Mouse (Mus musculus): ENCODE results near the gene Gm13871. TPM values are rescaled to one million over a fixed set of nuclear protein-coding genes. Genes with fewer than 3 reads are reported as not detected.
"Not testable (repeated sequence)": the region's sequence is repeated elsewhere in the genome, so short reads cannot be mapped to it uniquely, and the experiment has no call there.

Gene Gm13871
- not detected in 2 replicates for polyA plus RNA-seq (2012; rRNA removed)

DNA sequence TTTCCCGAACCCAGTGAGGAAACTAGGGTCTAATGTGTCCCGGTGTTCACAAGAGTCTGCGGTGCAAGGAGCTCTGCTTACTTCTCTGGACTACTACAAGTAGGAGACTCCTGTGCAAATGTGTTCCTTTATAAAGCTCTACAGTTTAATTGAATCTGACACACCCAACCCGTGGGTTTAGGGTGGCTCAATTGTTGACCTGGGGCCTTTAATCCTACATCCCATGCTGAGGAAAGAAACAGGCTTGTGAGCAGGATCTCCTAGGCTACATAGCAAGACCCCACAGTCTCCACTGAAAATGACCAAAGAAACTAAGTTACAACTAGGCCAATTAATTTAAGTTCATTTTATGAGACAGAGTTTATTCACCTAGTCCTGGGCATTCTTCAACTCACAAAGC lies at the start of gene Gm13871:
Gm13871 (minus strand) TSS at position 101 of the 400 bp plus-strand sequence.
- no CpG with 5 or more reads among the region's 4 CpGs for WGBS
- H3K27ac ChIP-seq (ENCODE audit: insufficient read depth, low read length); H3K27me3 ChIP-seq (ENCODE audit: control insufficient read depth, insufficient read depth, low read length); H3K4me3 ChIP-seq (replicated peaks; ENCODE audit: insufficient read depth, low read depth, low read length); H3K4me1 ChIP-seq (ENCODE audit: control insufficient read depth, insufficient read depth, low read length); DNase-seq: not testable (repeated sequence)

DNA sequence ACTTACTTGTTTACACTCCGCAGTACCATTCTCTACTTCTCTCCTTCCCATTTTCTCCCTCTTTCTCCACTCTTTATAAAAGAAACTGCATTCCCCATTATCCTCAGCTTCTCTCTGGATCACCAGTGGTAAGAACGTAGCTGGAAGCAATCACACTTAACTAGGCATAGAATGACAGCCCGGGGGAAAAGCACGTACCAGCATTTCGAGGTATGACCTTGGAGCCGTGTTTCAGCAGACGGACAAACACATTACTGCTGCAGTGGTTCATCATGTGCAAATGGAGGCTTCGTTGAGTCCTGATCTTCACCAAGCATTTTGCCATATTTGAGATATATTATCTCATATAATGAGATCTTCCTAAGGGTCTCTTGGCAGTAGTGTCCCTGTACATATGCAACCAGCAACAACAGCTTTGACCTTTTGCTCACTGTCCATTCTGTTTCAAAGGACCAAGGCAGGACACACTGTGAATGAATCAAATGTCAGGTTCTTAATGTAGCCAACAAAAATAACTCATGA lies 44.7 kb upstream of the Gm13871 start, which contains the start of gene 2310002L09Rik:
2310002L09Rik (minus strand) TSS at position 472 of the 522 bp plus-strand sequence.
- Histone ChIP-seq H3K4me3 (replicated peaks; ENCODE audit: insufficient read depth, low read depth, low read length) (no peak within 1 kb of the TSS), H3K27ac (ENCODE audit: insufficient read depth, low read length) (no peak within 1 kb of the TSS), H3K4me1 (ENCODE audit: control insufficient read depth, insufficient read depth, low read length) (no peaks in the 10 kb centered on the region), H3K27me3 (ENCODE audit: control insufficient read depth, insufficient read depth, low read length) (no peaks in the 10 kb centered on the region)
- no peak for DNase-seq
- no peak for TF ChIP-seq CTCF (IDR thresholded peaks at IDR 0.05; ENCODE audit: borderline replicate concordance, insufficient read depth, low read depth, low read length)
- TF ChIP-seq POLR2A (IDR thresholded peaks at IDR 0.05; ENCODE audit: borderline replicate concordance, insufficient read depth, low read length) = no peak
- WGBS = 85% methylated on average over 8 of the region's 8 CpGs

DNA sequence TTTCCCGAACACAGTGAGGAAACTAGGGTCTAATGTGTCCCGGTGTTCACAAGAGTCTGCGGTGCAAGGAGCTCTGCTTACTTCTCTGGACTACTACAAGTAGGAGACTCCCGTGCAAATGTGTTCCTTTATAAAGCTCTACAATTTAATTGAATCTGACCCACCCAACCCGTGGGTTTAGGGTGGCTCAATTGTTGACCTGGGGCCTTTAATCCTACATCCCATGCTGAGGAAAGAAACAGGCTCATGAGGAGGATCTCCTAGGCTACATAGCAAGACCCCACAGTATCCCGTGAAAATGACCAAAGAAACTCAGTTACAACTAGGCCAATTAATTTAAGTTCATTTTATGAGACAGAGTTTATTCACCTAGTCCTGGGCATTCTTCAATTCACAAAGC lies 14.9 kb upstream of the Gm13871 start, which contains the start of gene Gm11756:
Gm11756 (minus strand) TSS at position 101 of the 400 bp plus-strand sequence.
- H3K4me1 ChIP-seq (ENCODE audit: control insufficient read depth, insufficient read depth, low read length); DNase-seq: not testable (repeated sequence)
- 87% methylated on average over 6 of the region's 6 CpGs for WGBS

DNA sequence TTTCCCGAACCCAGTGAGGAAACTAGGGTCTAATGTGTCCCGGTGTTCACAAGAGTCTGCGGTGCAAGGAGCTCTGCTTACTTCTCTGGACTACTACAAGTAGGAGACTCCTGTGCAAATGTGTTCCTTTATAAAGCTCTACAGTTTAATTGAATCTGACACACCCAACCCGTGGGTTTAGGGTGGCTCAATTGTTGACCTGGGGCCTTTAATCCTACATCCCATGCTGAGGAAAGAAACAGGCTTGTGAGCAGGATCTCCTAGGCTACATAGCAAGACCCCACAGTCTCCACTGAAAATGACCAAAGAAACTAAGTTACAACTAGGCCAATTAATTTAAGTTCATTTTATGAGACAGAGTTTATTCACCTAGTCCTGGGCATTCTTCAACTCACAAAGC lies 14.7 kb downstream of the Gm13871 start, which contains the start of gene Gm11757:
Gm11757 (minus strand) TSS at position 101 of the 400 bp plus-strand sequence.
- no CpG with 5 or more reads among the region's 4 CpGs for WGBS
- H3K4me1 ChIP-seq (ENCODE audit: control insufficient read depth, insufficient read depth, low read length); H3K27ac ChIP-seq (ENCODE audit: insufficient read depth, low read length); DNase-seq; H3K4me3 ChIP-seq (replicated peaks; ENCODE audit: insufficient read depth, low read depth, low read length); H3K27me3 ChIP-seq (ENCODE audit: control insufficient read depth, insufficient read depth, low read length): not testable (repeated sequence)

More for the DNA sequence above, 14.9 kb upstream of the Gm13871 start, which contains the start of gene Gm11756:
- not testable (repeated sequence) for H3K27me3 ChIP-seq (ENCODE audit: control insufficient read depth, insufficient read depth, low read length); H3K27ac ChIP-seq (ENCODE audit: insufficient read depth, low read length); H3K4me3 ChIP-seq (replicated peaks; ENCODE audit: insufficient read depth, low read depth, low read length)

DNA sequence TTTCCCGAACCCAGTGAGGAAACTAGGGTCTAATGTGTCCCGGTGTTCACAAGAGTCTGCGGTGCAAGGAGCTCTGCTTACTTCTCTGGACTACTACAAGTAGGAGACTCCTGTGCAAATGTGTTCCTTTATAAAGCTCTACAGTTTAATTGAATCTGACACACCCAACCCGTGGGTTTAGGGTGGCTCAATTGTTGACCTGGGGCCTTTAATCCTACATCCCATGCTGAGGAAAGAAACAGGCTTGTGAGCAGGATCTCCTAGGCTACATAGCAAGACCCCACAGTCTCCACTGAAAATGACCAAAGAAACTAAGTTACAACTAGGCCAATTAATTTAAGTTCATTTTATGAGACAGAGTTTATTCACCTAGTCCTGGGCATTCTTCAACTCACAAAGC lies 29.6 kb downstream of the Gm13871 start, which contains the start of gene Gm11758:
Gm11758 (minus strand) TSS at position 101 of the 400 bp plus-strand sequence.
- DNase-seq; H3K27ac ChIP-seq (ENCODE audit: insufficient read depth, low read length): not testable (repeated sequence)
- no CpG with 5 or more reads among the region's 4 CpGs for WGBS

More for the DNA sequence above, 29.6 kb downstream of the Gm13871 start, which contains the start of gene Gm11758:
- not testable (repeated sequence) for H3K4me1 ChIP-seq (ENCODE audit: control insufficient read depth, insufficient read depth, low read length); H3K4me3 ChIP-seq (replicated peaks; ENCODE audit: insufficient read depth, low read depth, low read length); H3K27me3 ChIP-seq (ENCODE audit: control insufficient read depth, insufficient read depth, low read length)

Other genes with a start within 250 kb of the Gm13871 start
- not detected in 2 replicates for gene Gm11239, start 237.6 kb downstream of the Gm13871 start, polyA plus RNA-seq (2012; rRNA removed)
- gene Gm428, start 222.4 kb downstream of the Gm13871 start, polyA plus RNA-seq (2012; rRNA removed) = not detected in 2 replicates
- gene Rasef, start 115.0 kb downstream of the Gm13871 start, polyA plus RNA-seq (2012; rRNA removed) = 0.03 and 0.10 TPM in 2 replicates
- not detected in 2 replicates for gene Gm11758, start 29.7 kb downstream of the Gm13871 start, polyA plus RNA-seq (2012; rRNA removed)
- not detected in 2 replicates for gene Gm11757, start 14.8 kb downstream of the Gm13871 start, polyA plus RNA-seq (2012; rRNA removed)
- not detected in 2 replicates for gene Gm11756, start 14.8 kb upstream of the Gm13871 start, polyA plus RNA-seq (2012; rRNA removed)
- gene 2310002L09Rik, start 44.9 kb upstream of the Gm13871 start, polyA plus RNA-seq (2012; rRNA removed) = not detected in 2 replicates
- gene Frmd3, start 107.5 kb upstream of the Gm13871 start, polyA plus RNA-seq (2012; rRNA removed) = 8.1 and 9.0 TPM in 2 replicates